Mouse (Mus musculus): ENCODE measurements around the gene Olfr1423. TPM values are rescaled to one million over a fixed set of nuclear protein-coding genes. Genes with fewer than 3 reads are reported as not detected.

The Olfr1423 gene
- total RNA-seq, 1 experiment = 0.27 TPM

- TF ChIP-seq CHD2 (IDR thresholded peaks at IDR 0.05; ENCODE audit: low read depth, low read length) (0 out of 2 replicates have a peak, but pooled peaks have one; percentile 32), HCFC1 (IDR thresholded peaks at IDR 0.05; ENCODE audit: borderline replicate concordance, insufficient read depth, low read length) (no peak), ZC3H11A (IDR thresholded peaks at IDR 0.05; ENCODE audit: borderline replicate concordance, low read depth, low read length) (no peak), MAFK (IDR thresholded peaks at IDR 0.05; ENCODE audit: insufficient read depth, low read depth, low read length) (peak; percentile 79)
- Histone ChIP-seq H3K9ac (ENCODE audit: insufficient read depth, low read depth, low read length, poor library complexity, severe bottlenecking) (peak overlapping the region; percentile 76), H3K27ac (ENCODE audit: insufficient read depth, low read depth, low read length, poor library complexity, severe bottlenecking) (peak overlapping the region; percentile 72; the same call in 1 of the 2 replicates), H3K9me3 (ENCODE audit: control insufficient read depth, insufficient read depth, low read depth, low read length) (no peaks in the 10 kb centered on the region), H3K36me3 (ENCODE audit: control insufficient read depth, insufficient read depth, low read length, poor library complexity, severe bottlenecking) (no peaks in the 10 kb centered on the region), H3K4me1 (ENCODE audit: control insufficient read depth in 2 of 2, insufficient read depth in 2 of 2, low read length in 2 of 2, poor library complexity in 1 of 2) (peaks cover 0 to 6% of the 10 kb centered on the region in 2 experiments; a peak in 1 of 4 replicates), H3K4me3 (ENCODE audit: insufficient read depth in 1 of 2, low read depth in 1 of 2, low read length in 2 of 2, poor library complexity in 1 of 2, severe bottlenecking in 1 of 2) (peak overlapping the region; percentile 68 to 71)
- peak; percentile 94 for DNase-seq (ENCODE audit: low read depth, low spot score)
- in situ Hi-C loops (cut with MboI; ENCODE audit: low sequenced_read_pairs in 2 of 2, unreplicated experiment in 2 of 2) = loop anchor here in 1 of 2 experiments (25.0 kb wide), 1 partner anchor 775 kb away; the partner anchor contains the start of genes Lpxn and Zfp91
These were observed 29.3 kb downstream of the Olfr1423 start for GRCm38 (mm10) chr19:12011560-12012556.

- DNase-seq (ENCODE audit: low read depth, low spot score) = peak; percentile 95
- Histone ChIP-seq H3K9ac (ENCODE audit: insufficient read depth, low read depth, low read length, poor library complexity, severe bottlenecking) (no peak overlapping the region; the same call in 1 of the 2 replicates), H3K4me1 (ENCODE audit: control insufficient read depth in 2 of 2, insufficient read depth in 2 of 2, low read length in 2 of 2, poor library complexity in 1 of 2) (peaks cover 0 to 3% of the 10 kb centered on the region in 2 experiments; a peak in 1 of 4 replicates), H3K4me3 (ENCODE audit: insufficient read depth in 1 of 2, low read depth in 1 of 2, low read length in 2 of 2, poor library complexity in 1 of 2, severe bottlenecking in 1 of 2) (peak overlapping the region; percentile 68 to 71), H3K27ac (ENCODE audit: insufficient read depth, low read depth, low read length, poor library complexity, severe bottlenecking) (no peak overlapping the region), H3K9me3 (ENCODE audit: control insufficient read depth, insufficient read depth, low read depth, low read length) (no peaks in the 10 kb centered on the region), H3K36me3 (ENCODE audit: control insufficient read depth, insufficient read depth, low read length, poor library complexity, severe bottlenecking) (no peaks in the 10 kb centered on the region)
- in situ Hi-C loops (cut with MboI; ENCODE audit: low sequenced_read_pairs in 2 of 2, unreplicated experiment in 2 of 2) = loop anchor here in 1 of 2 experiments (25.0 kb wide), 1 partner anchor 776 kb away; the partner anchor contains the start of genes Lpxn and Zfp91
- TF ChIP-seq ZNF384 (IDR thresholded peaks at IDR 0.05; ENCODE audit: low read depth, low read length) (0 out of 2 replicates have a peak, but pooled peaks have one; percentile 3), HCFC1 (IDR thresholded peaks at IDR 0.05; ENCODE audit: borderline replicate concordance, insufficient read depth, low read length) (no peak; the same call in 1 of the 2 replicates), MAFK (IDR thresholded peaks at IDR 0.05; ENCODE audit: insufficient read depth, low read depth, low read length) (peak; percentile 90), ZC3H11A (IDR thresholded peaks at IDR 0.05; ENCODE audit: borderline replicate concordance, low read depth, low read length) (no peak)
These were observed 30.1 kb downstream of the Olfr1423 start for GRCm38 (mm10) chr19:12010916-12011559.

- H3K9ac ChIP-seq (ENCODE audit: insufficient read depth, low read depth, low read length, poor library complexity, severe bottlenecking) = peak overlapping the region; percentile 58
- peak overlapping the region; percentile 68 to 71 for H3K4me3 ChIP-seq (ENCODE audit: insufficient read depth in 1 of 2, low read depth in 1 of 2, low read length in 2 of 2, poor library complexity in 1 of 2, severe bottlenecking in 1 of 2)
- H3K9me3 ChIP-seq (ENCODE audit: control insufficient read depth, insufficient read depth, low read depth, low read length) = no peaks in the 10 kb centered on the region
- H3K27ac ChIP-seq (ENCODE audit: insufficient read depth, low read depth, low read length, poor library complexity, severe bottlenecking) = peak overlapping the region; percentile 1; the same call in 1 of the 2 replicates
- TF ChIP-seq HCFC1 (IDR thresholded peaks at IDR 0.05; ENCODE audit: borderline replicate concordance, insufficient read depth, low read length) (no peak), MAFK (IDR thresholded peaks at IDR 0.05; ENCODE audit: insufficient read depth, low read depth, low read length) (no peak), CHD2 (IDR thresholded peaks at IDR 0.05; ENCODE audit: low read depth, low read length) (no peak), ZC3H11A (IDR thresholded peaks at IDR 0.05; ENCODE audit: borderline replicate concordance, low read depth, low read length) (no peak), ZNF384 (IDR thresholded peaks at IDR 0.05; ENCODE audit: low read depth, low read length) (no peak)
- no peak for DNase-seq (ENCODE audit: low read depth, low spot score)
- in situ Hi-C loops (cut with MboI; ENCODE audit: low sequenced_read_pairs in 2 of 2, unreplicated experiment in 2 of 2) = loop anchor here in 1 of 2 experiments (25.0 kb wide), 1 partner anchor 777 kb away; the partner anchor contains the start of genes Lpxn and Zfp91
- H3K4me1 ChIP-seq (ENCODE audit: control insufficient read depth in 2 of 2, insufficient read depth in 2 of 2, low read length in 2 of 2, poor library complexity in 1 of 2) = no peaks in the 10 kb centered on the region; a peak in 1 of 4 replicates
- H3K36me3 ChIP-seq (ENCODE audit: control insufficient read depth, insufficient read depth, low read length, poor library complexity, severe bottlenecking) = no peaks in the 10 kb centered on the region
These were observed 30.8 kb downstream of the Olfr1423 start for GRCm38 (mm10) chr19:12010281-12010771.

Data from ES-E14 (cell line).